Mouse (Mus musculus) hindbrain, postnatal 0 days (tissue): ENCODE measurements around the gene Spint2. TPM values are rescaled to one million over a fixed set of nuclear protein-coding genes. Genes with fewer than 3 reads are reported as not detected.
"Not testable (repeated sequence)": the region's sequence is repeated elsewhere in the genome, so short reads cannot be mapped to it uniquely, and the experiment has no call there.

Experiments
- ATAC-seq: fragments of 200-750 bp; cut with Nextera tagmentation; 2 replicates; pipeline ENCODE4 v1.8.0; 2017; ENCODE audit warnings: mild to moderate bottlenecking, moderate TSS enrichment, moderate library complexity
- DNase-seq: peaks from one replicate; pipeline ENCODE4 v3.0.0-alpha.2; 2015; ENCODE audit warnings: low spot score
- H3K27ac ChIP-seq: fragments of 300-500 bp; sonication (generic); 2 replicates; pipeline ENCODE4 v1.5.1; 2014; ENCODE audit warnings: mild to moderate bottlenecking
- H3K27me3 ChIP-seq: fragments of 300-500 bp; sonication (generic); 2 replicates; pipeline ENCODE4 v1.6.1; 2014; ENCODE audit warnings: low read length, mixed read lengths; ENCODE audit not compliant: insufficient read depth
- H3K36me3 ChIP-seq: fragments of 300-500 bp; sonication (generic); 2 replicates; pipeline ENCODE4 v1.6.1; 2014; ENCODE audit warnings: low read length, mixed read lengths; ENCODE audit not compliant: insufficient read depth
- H3K4me1 ChIP-seq: fragments of 300-500 bp; sonication (generic); 2 replicates; pipeline ENCODE4 v1.6.1; 2014; ENCODE audit warnings: antibody characterized with exemption, low read length, mixed read lengths; ENCODE audit not compliant: insufficient read depth
- H3K4me2 ChIP-seq: fragments of 300-500 bp; sonication (generic); 2 replicates; pipeline ENCODE4 v1.6.1; 2014; ENCODE audit warnings: low read depth, mild to moderate bottlenecking, low read length, moderate library complexity, mixed read lengths
- H3K4me3 ChIP-seq: fragments of 300-500 bp; sonication (generic); 2 replicates; pipeline ENCODE4 v1.5.1; 2014; ENCODE audit warnings: low read length
- H3K9ac ChIP-seq: fragments of 300-500 bp; sonication (generic); replicated peaks from 2 replicates; pipeline ENCODE4 v1.6.1; 2014; ENCODE audit warnings: mild to moderate bottlenecking, low read length, moderate library complexity, mixed read lengths
- H3K9me3 ChIP-seq: fragments of 300-500 bp; sonication (generic); 2 replicates; pipeline ENCODE4 v1.6.1; 2016; ENCODE audit warnings: low read length, mixed read lengths
- CTCF ChIP-seq: IDR thresholded peaks from 2 replicates; pipeline ENCODE4 v1.5.1; 2016; ENCODE audit warnings: antibody characterized with exemption, control low read depth, low read depth
- WGBS: fragments of 180-500 bp; shearing (Covaris S2); extraction: QIAGEN DNeasy Blood & Tissue Kit; methylation state at CpG from one replicate; pipeline ENCODE4 v1.1.7; 2014; 5-methylcytosine and 5-hydroxymethylcytosine counted together
- polyA plus RNA-seq: library from polyadenylated mRNA; unstranded; fragments of >200 nt; fragmentation: Nextera tagmentation; extraction: Ambion mirVana; gene quantifications from 2 replicates; pipeline ENCODE4 v1.2.1, GENCODE M21; 2015
- total RNA-seq: library from RNA; depleted of rRNA; stranded (reverse); fragments of >200 nt; gene quantifications from 2 replicates; pipeline ENCODE4 v1.2.3, GENCODE M21; 2014

The Spint2 gene
- total and polyA plus RNA-seq, 2 experiments from 2014 or later = 38.6 to 133 TPM

- ATAC-seq (no peak), DNase-seq (peak; percentile 32)
- WGBS = 41% methylated on average over 15 of the region's 15 CpGs
- no peak overlapping the region for H3K4me2 ChIP-seq
- H3K4me3 ChIP-seq = no peak overlapping the region
- no peaks in the 10 kb centered on the region for H3K36me3 ChIP-seq
- H3K4me1 ChIP-seq = no peaks in the 10 kb centered on the region
- H3K9ac ChIP-seq = no peak overlapping the region
- H3K27me3 ChIP-seq = no peaks in the 10 kb centered on the region
- no peak overlapping the region for H3K27ac ChIP-seq
- H3K9me3 ChIP-seq = peaks cover under 1% of the 10 kb centered on the region; the same call in 1 of the 2 replicates
- TF ChIP-seq CTCF = no peak
Measured at GRCm38 (mm10) chr7:29214846-29215245, 66.9 kb downstream of the Spint2 start.

GRCm38 (mm10) chr7:29214236-29214635 is 67.5 kb downstream of the Spint2 start:
- no peak for ATAC-seq
- H3K4me1 ChIP-seq = no peaks in the 10 kb centered on the region
- no peaks in the 10 kb centered on the region for H3K27me3 ChIP-seq

GRCm38 (mm10) chr7:29213675-29214082 is 68.0 kb downstream of the Spint2 start, which contains the start of gene Catsperg1:
Gene Catsperg1, minus strand, starts transcription at chr7:29214035.
- no peaks in the 10 kb centered on the region for H3K27me3 ChIP-seq
- no peaks in the 10 kb centered on the region for H3K4me1 ChIP-seq
- H3K36me3 ChIP-seq = no peaks in the 10 kb centered on the region
- peak within 1 kb of the TSS; percentile 36; the same call in 1 of the 2 replicates for H3K27ac ChIP-seq
- H3K9ac ChIP-seq = no peak within 1 kb of the TSS
- H3K4me3 ChIP-seq = peak within 1 kb of the TSS; percentile 10; the same call in 1 of the 2 replicates
- H3K4me2 ChIP-seq = peak within 1 kb of the TSS; percentile 40
- WGBS = 3% methylated on average over 20 of the region's 20 CpGs
- TF ChIP-seq CTCF = no peak
- DNase-seq (peak; percentile 78), ATAC-seq (peak; percentile 81)
- no peaks in the 10 kb centered on the region for H3K9me3 ChIP-seq

More at GRCm38 (mm10) chr7:29214236-29214635, 67.5 kb downstream of the Spint2 start:
- Histone ChIP-seq H3K9me3 (no peaks in the 10 kb centered on the region), H3K9ac (no peak overlapping the region), H3K27ac (no peak overlapping the region), H3K4me3 (no peak overlapping the region), H3K36me3 (no peaks in the 10 kb centered on the region), H3K4me2 (no peak overlapping the region)
- WGBS = 58% methylated on average over 2 of the region's 2 CpGs
- TF ChIP-seq CTCF = no peak
- no peak for DNase-seq

- H3K27ac ChIP-seq = peak overlapping the region; percentile 36; the same call in 1 of the 2 replicates
- 0 out of 2 replicates have a peak, but pooled peaks have one; percentile 9 for ATAC-seq
- not testable (repeated sequence) for DNase-seq
Measured at GRCm38 (mm10) chr7:29212775-29213560, 68.7 kb downstream of the Spint2 start.

GRCm38 (mm10) chr7:29212199-29212765 is 69.4 kb downstream of the Spint2 start:
- peak overlapping the region; percentile 38; the same call in 1 of the 2 replicates for H3K4me3 ChIP-seq

More at GRCm38 (mm10) chr7:29212775-29213560, 68.7 kb downstream of the Spint2 start:
- H3K27me3 ChIP-seq, H3K9me3 ChIP-seq, H3K9ac ChIP-seq, H3K4me1 ChIP-seq, H3K36me3 ChIP-seq: not testable (repeated sequence)
- peak overlapping the region; percentile 40 for H3K4me2 ChIP-seq
- 16% methylated on average over 40 of the region's 40 CpGs for WGBS
- 0 out of 2 replicates have a peak overlapping the region, but pooled peaks have one; percentile 10 for H3K4me3 ChIP-seq

GRCm38 (mm10) chr7:29211415-29212198 is 70.1 kb downstream of the Spint2 start:
- H3K4me1 ChIP-seq = no peaks in the 10 kb centered on the region
- H3K9ac ChIP-seq = no peak overlapping the region
- H3K9me3 ChIP-seq = no peaks in the 10 kb centered on the region
- peak overlapping the region; percentile 38 for H3K4me3 ChIP-seq
- peak overlapping the region; percentile 53 for H3K4me2 ChIP-seq
- TF ChIP-seq CTCF = no peak
- H3K27ac ChIP-seq = peak overlapping the region; percentile 41; the same call in 1 of the 2 replicates
- H3K27me3 ChIP-seq = no peaks in the 10 kb centered on the region
- DNase-seq (peak; percentile 75), ATAC-seq (peak; percentile 66)
- WGBS = 6% methylated on average over 34 of the region's 34 CpGs
- H3K36me3 ChIP-seq = no peaks in the 10 kb centered on the region

More at GRCm38 (mm10) chr7:29212199-29212765, 69.4 kb downstream of the Spint2 start:
- 15% methylated on average over 26 of the region's 26 CpGs for WGBS
- no peaks in the 10 kb centered on the region for H3K36me3 ChIP-seq
- ATAC-seq = no peak
- no peaks in the 10 kb centered on the region for H3K9me3 ChIP-seq
- H3K4me2 ChIP-seq = peak overlapping the region; percentile 53; the same call in 1 of the 2 replicates
- 0 out of 2 replicates have a peak overlapping the region, but pooled peaks have one; percentile 41 for H3K27ac ChIP-seq
- no peaks in the 10 kb centered on the region for H3K4me1 ChIP-seq
- no peak for TF ChIP-seq CTCF
- no peaks in the 10 kb centered on the region for H3K27me3 ChIP-seq
- peak; percentile 15 for DNase-seq
- H3K9ac ChIP-seq = no peak overlapping the region

- WGBS = 28% methylated on average over 15 of the region's 15 CpGs
- H3K27ac ChIP-seq = peak overlapping the region; percentile 41; the same call in 1 of the 2 replicates
Measured at GRCm38 (mm10) chr7:29211013-29211412, 70.7 kb downstream of the Spint2 start.

More at GRCm38 (mm10) chr7:29211013-29211412, 70.7 kb downstream of the Spint2 start:
- not testable (repeated sequence) for DNase-seq, H3K36me3 ChIP-seq, H3K27me3 ChIP-seq, H3K9ac ChIP-seq, H3K9me3 ChIP-seq, H3K4me1 ChIP-seq
- ATAC-seq = peak; percentile 38; the same call in 1 of the 2 replicates
- Histone ChIP-seq H3K4me2 (peak overlapping the region; percentile 53), H3K4me3 (peak overlapping the region; percentile 38)
